Comparison of ENCODE assay signal across 14 mouse cellular contexts in the genomic region with DNA sequence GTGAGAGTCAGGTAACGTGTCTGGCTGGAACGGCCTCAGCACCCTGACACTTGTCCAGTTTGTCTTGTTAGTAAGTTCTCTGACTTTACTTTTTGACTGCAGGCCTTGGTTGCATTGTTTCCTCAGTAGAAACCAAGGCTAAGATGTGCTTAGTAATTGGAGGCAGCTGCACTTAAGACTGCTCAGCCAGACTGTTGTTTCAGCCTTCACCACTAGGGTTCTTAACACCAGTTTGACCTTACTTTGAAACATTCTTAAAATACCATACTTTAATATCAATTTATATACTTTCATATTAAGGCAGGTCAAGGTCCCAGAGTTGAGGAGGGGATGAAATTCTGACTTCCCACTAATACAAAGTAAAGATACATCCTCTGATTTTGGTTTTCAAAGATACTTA.
A peak's percentile ranks its signal among the peaks of the same experiment; 100 is the strongest.
DNase-seq lines count a peak whose midpoint lies in the region; ATAC-seq and TF ChIP-seq lines count a peak whose summit lies in the region.
"Had no signal": no experiment of that assay in that cellular context is flagged by ENCODE, and none has a peak within 500 bp of the region (broad histone marks: within the 10 kb centered on the region; RNA-seq: fewer than 3 reads in every experiment).

No protein-coding gene starts in this region.

- peak; percentile 68 for DNase-seq in kidney, postnatal 0 days (ENCODE audit: low spot score)
- DNase-seq in thymus, postnatal 0 days (ENCODE audit: low spot score) = peak; percentile 7
- no peak for DNase-seq in thymus, postnatal 25 days
- peak; percentile 83 for DNase-seq in embryonic facial prominence, embryonic 11.5 days (ENCODE audit: low spot score)
- DNase-seq in frontal cortex, postnatal 36 days (ENCODE audit: low spot score in 2 of 2) = no peak
- DNase-seq in left cerebral cortex, adult 9 months (ENCODE audit: low spot score in 2 of 2) = no peak
- DNase-seq in adrenal gland, adult 8-10 months = no peak
- DNase-seq: cerebellum, postnatal 25 days; right cerebral cortex, postnatal 4 days had no signal

- TF ChIP-seq CTCF in kidney, postnatal 0 days (IDR thresholded peaks at IDR 0.05; ENCODE audit: low read depth) = peak; percentile 54

- H3K36me3 ChIP-seq in kidney, postnatal 0 days (ENCODE audit: insufficient read depth, low read length) = no peaks in the 10 kb centered on the region
- no peaks in the 10 kb centered on the region for H3K36me3 ChIP-seq in kidney, embryonic 16.5 days (ENCODE audit: insufficient read depth, low read length)
- no peaks in the 10 kb centered on the region for H3K36me3 ChIP-seq in embryonic facial prominence, embryonic 11.5 days (replicated peaks; ENCODE audit: control insufficient read depth, insufficient read depth, low read depth, low read length)
- H3K36me3 ChIP-seq: midbrain, embryonic 12.5 days had no signal

- no peaks in the 10 kb centered on the region for H3K27me3 ChIP-seq in kidney, postnatal 0 days (ENCODE audit: insufficient read depth, low read length)
- H3K27me3 ChIP-seq in kidney, embryonic 16.5 days (ENCODE audit: insufficient read depth, low read length) = no peaks in the 10 kb centered on the region
- no peaks in the 10 kb centered on the region for H3K27me3 ChIP-seq in embryonic facial prominence, embryonic 11.5 days (ENCODE audit: control insufficient read depth, insufficient read depth, low read length)
- H3K27me3 ChIP-seq: midbrain, embryonic 12.5 days had no signal

- H3K4me3 ChIP-seq in kidney, postnatal 0 days (replicated peaks; ENCODE audit: low read depth, low read length) = no peak overlapping the region
- no peak overlapping the region for H3K4me3 ChIP-seq in kidney, embryonic 16.5 days (ENCODE audit: low read length)
- no peak overlapping the region for H3K4me3 ChIP-seq in embryonic facial prominence, embryonic 11.5 days (ENCODE audit: low read depth, low read length)
- H3K4me3 ChIP-seq: midbrain, embryonic 12.5 days had no signal

- H3K9me3 ChIP-seq in kidney, postnatal 0 days (replicated peaks; ENCODE audit: low read length) = no peaks in the 10 kb centered on the region
- H3K9me3 ChIP-seq in kidney, embryonic 16.5 days (ENCODE audit: low read length) = no peaks in the 10 kb centered on the region
- no peaks in the 10 kb centered on the region for H3K9me3 ChIP-seq in embryonic facial prominence, embryonic 11.5 days (replicated peaks; ENCODE audit: control insufficient read depth, low read length)
- H3K9me3 ChIP-seq: midbrain, embryonic 12.5 days had no signal

- H3K4me1 ChIP-seq in kidney, postnatal 0 days (replicated peaks; ENCODE audit: insufficient read depth, low read length) = peaks cover 15% of the 10 kb centered on the region; the same call in 1 of the 2 replicates
- H3K4me1 ChIP-seq in kidney, embryonic 16.5 days (ENCODE audit: insufficient read depth, low read length) = peaks cover 28% of the 10 kb centered on the region
- peaks cover 6% of the 10 kb centered on the region; the same call in 1 of the 2 replicates for H3K4me1 ChIP-seq in embryonic facial prominence, embryonic 11.5 days (ENCODE audit: control insufficient read depth, insufficient read depth, low read length)

- no peak for ATAC-seq in kidney, postnatal 0 days (replicated peaks; ENCODE audit: low FRiP score, low read depth)
- no peak for ATAC-seq in kidney, embryonic 16.5 days (ENCODE audit: low FRiP score, low TSS enrichment)
- no peak for ATAC-seq in embryonic facial prominence, embryonic 11.5 days (replicated peaks; ENCODE audit: insufficient number of reproducible peaks, low FRiP score, low TSS enrichment, low read depth)
- ATAC-seq: forebrain, embryonic 14.5 days had no signal

- H3K4me2 ChIP-seq in kidney, postnatal 0 days (ENCODE audit: low read length) = no peak overlapping the region
- H3K4me2 ChIP-seq in kidney, embryonic 16.5 days (replicated peaks; ENCODE audit: low read depth, low read length) = no peak overlapping the region
- H3K4me2 ChIP-seq in embryonic facial prominence, embryonic 11.5 days (ENCODE audit: low read depth, low read length) = no peak overlapping the region
- H3K4me2 ChIP-seq: heart, embryonic 11.5 days; hindbrain, embryonic 14.5 days; midbrain, embryonic 12.5 days had no signal

- 83% methylated on average over 2 of the region's 2 CpGs for WGBS in kidney, postnatal 0 days
- WGBS in kidney, embryonic 16.5 days = 77% methylated on average over 2 of the region's 2 CpGs
- 41% methylated on average over 2 of the region's 2 CpGs for WGBS in embryonic facial prominence, embryonic 11.5 days

- no peak overlapping the region for H3K27ac ChIP-seq in kidney, postnatal 0 days
- no peak overlapping the region for H3K27ac ChIP-seq in kidney, embryonic 16.5 days (ENCODE audit: low read length)
- H3K27ac ChIP-seq in embryonic facial prominence, embryonic 11.5 days (replicated peaks; ENCODE audit: low read depth, low read length) = no peak overlapping the region
- H3K27ac ChIP-seq: hindbrain, embryonic 14.5 days; midbrain, embryonic 12.5 days had no signal

- H3K9ac ChIP-seq in kidney, postnatal 0 days (ENCODE audit: low read depth, low read length) = no peak overlapping the region
- no peak overlapping the region for H3K9ac ChIP-seq in kidney, embryonic 16.5 days (replicated peaks; ENCODE audit: low read length)
- H3K9ac ChIP-seq in embryonic facial prominence, embryonic 11.5 days (replicated peaks; ENCODE audit: low read length) = no peak overlapping the region
- H3K9ac ChIP-seq: hindbrain, embryonic 14.5 days; midbrain, embryonic 12.5 days had no signal

Comparison
In these comparisons a context has a peak if more than half of its experiments do, and no peak if none do; other contexts are left out.
1. DNase-seq: peak in kidney, postnatal 0 days (single experiment), thymus, postnatal 0 days (single experiment) and embryonic facial prominence, embryonic 11.5 days (single experiment); none in thymus, postnatal 25 days (single experiment), frontal cortex, postnatal 36 days (0 of 2), left cerebral cortex, adult 9 months (0 of 2) and adrenal gland, adult 8-10 months (single experiment).